Mouse (Mus musculus) embryonic facial prominence, embryonic 15.5 days (tissue): ENCODE measurements around the gene Rtn4ip1. TPM values are rescaled to one million over a fixed set of nuclear protein-coding genes. Genes with fewer than 3 reads are reported as not detected.
A peak's percentile ranks its signal among the peaks of the same experiment; 100 is the strongest.

Source experiments
- ATAC-seq: fragments of 200-750 bp; cut with Nextera tagmentation; 2 replicates; pipeline ENCODE4 v1.8.0; 2017; ENCODE audit warnings: low read depth, moderate TSS enrichment; ENCODE audit not compliant: insufficient number of reproducible peaks, low FRiP score, low TSS enrichment
- H3K27ac ChIP-seq: fragments of 300-500 bp; sonication (generic); replicated peaks from 2 replicates; pipeline ENCODE4 v1.5.1; 2015; ENCODE audit warnings: mild to moderate bottlenecking, inconsistent platforms
- H3K27me3 ChIP-seq: fragments of 300-500 bp; sonication (generic); 2 replicates; pipeline ENCODE4 v1.6.1; 2015; ENCODE audit warnings: inconsistent platforms
- H3K36me3 ChIP-seq: fragments of 300-500 bp; sonication (generic); 2 replicates; pipeline ENCODE4 v1.6.1; 2015; ENCODE audit warnings: mild to moderate bottlenecking, inconsistent platforms
- H3K4me1 ChIP-seq: fragments of 300-500 bp; sonication (generic); 2 replicates; pipeline ENCODE4 v1.6.1; 2015; ENCODE audit warnings: inconsistent platforms
- H3K4me2 ChIP-seq: fragments of 300-500 bp; sonication (generic); replicated peaks from 2 replicates; pipeline ENCODE4 v1.6.1; 2015; ENCODE audit warnings: mild to moderate bottlenecking, inconsistent platforms
- H3K4me3 ChIP-seq: fragments of 300-500 bp; sonication (generic); replicated peaks from 2 replicates; pipeline ENCODE4 v1.5.1; 2015; ENCODE audit warnings: mild to moderate bottlenecking, inconsistent platforms
- H3K9ac ChIP-seq: fragments of 300-500 bp; sonication (generic); 2 replicates; pipeline ENCODE4 v1.6.1; 2015; ENCODE audit warnings: inconsistent platforms
- H3K9me3 ChIP-seq: fragments of 300-500 bp; sonication (generic); replicated peaks from 2 replicates; pipeline ENCODE4 v1.6.1; 2016; ENCODE audit warnings: inconsistent platforms
- WGBS: fragments of 180-500 bp; shearing (Covaris S2); methylation state at CpG from one replicate; pipeline ENCODE4 v1.1.7; 2015; 5-methylcytosine and 5-hydroxymethylcytosine counted together
- polyA plus RNA-seq: library from polyadenylated mRNA; unstranded; fragments of >200 nt; fragmentation: Nextera tagmentation; extraction: Ambion mirVana; gene quantifications from 2 replicates; pipeline ENCODE4 v1.2.1, GENCODE M21; 2015

Rtn4ip1 gene
- polyA plus RNA-seq, 1 experiment from 2014 or later: 11.6 TPM

DNA sequence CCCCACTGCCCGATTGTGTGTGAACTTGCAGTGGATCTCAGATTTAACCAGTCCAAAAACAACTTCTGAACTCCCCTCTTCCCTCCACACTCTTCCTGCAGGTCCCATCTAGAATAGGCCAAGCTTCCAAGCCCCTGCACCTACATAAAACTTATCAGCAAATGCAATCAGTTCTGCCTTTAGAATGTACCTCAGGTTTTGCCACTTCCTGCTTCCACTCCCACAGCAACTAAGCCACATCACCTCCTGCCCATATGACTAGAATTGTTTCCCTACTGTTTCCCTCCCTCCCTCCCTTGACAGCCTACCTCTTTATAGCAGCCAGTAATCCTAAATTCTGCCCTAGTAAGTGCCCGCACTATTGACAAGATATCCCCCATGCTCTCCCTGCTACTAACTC is 82.3 kb downstream of the Rtn4ip1 start:
- no peaks in the 10 kb centered on the region for H3K9me3 ChIP-seq
- no peaks in the 10 kb centered on the region for H3K36me3 ChIP-seq
- no peaks in the 10 kb centered on the region for H3K27me3 ChIP-seq
- H3K4me3 ChIP-seq: no peak overlapping the region
- H3K9ac ChIP-seq: no peak overlapping the region
- H3K4me2 ChIP-seq: no peak overlapping the region
- H3K4me1 ChIP-seq: no peaks in the 10 kb centered on the region
- 94% methylated on average over 2 of the region's 2 CpGs for WGBS
- ATAC-seq: no peak
- H3K27ac ChIP-seq: no peak overlapping the region

DNA sequence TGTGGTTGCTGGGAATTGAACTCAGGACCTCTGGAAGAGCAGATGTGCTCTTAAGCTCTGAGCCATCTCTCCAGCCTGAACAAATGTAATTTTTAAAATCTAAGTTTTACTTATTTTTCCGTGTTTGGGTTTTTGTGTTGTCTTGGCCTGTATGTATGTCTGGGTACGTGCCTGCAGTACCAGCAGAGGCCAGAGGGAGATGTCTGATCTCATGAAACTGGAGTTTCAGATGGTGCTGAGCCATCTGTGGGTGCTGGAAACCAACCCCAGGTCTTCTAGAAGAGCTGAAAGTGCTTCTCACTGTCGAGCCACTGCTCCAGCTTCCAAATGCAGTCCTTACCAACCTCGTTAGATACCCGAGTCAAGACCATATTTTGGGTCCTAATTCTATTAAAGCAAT is 89.7 kb downstream of the Rtn4ip1 start:
- Histone ChIP-seq H3K9me3 (no peaks in the 10 kb centered on the region), H3K4me2 (no peak overlapping the region), H3K27ac (no peak overlapping the region), H3K4me3 (no peak overlapping the region), H3K9ac (no peak overlapping the region), H3K36me3 (no peaks in the 10 kb centered on the region), H3K4me1 (no peaks in the 10 kb centered on the region), H3K27me3 (no peaks in the 10 kb centered on the region)
- ATAC-seq: no peak
- 84% methylated on average over 5 of the region's 5 CpGs for WGBS

DNA sequence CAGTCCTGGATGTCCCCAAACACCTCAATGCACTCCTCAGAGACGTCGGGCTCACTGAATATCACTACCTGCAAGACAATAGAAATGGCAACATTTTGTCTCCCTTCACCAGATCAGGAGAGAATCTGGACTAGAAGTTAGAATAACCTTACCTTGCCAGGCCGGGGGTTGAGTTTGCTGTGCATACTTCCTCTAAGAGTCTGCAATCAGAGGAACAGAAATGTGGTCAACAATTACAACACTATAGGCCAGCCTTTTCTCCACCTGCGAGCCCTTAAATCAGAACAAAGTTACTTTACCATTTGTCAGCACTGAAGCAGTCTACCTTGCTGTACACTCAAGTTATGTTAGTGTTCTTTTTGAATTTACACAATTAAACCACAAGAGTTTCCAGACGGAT is 90.9 kb downstream of the Rtn4ip1 start:
- Histone ChIP-seq H3K4me3 (no peak overlapping the region), H3K9me3 (no peaks in the 10 kb centered on the region), H3K27me3 (no peaks in the 10 kb centered on the region), H3K4me1 (no peaks in the 10 kb centered on the region), H3K4me2 (no peak overlapping the region), H3K36me3 (no peaks in the 10 kb centered on the region), H3K27ac (no peak overlapping the region), H3K9ac (no peak overlapping the region)
- 73% methylated on average over 5 of the region's 5 CpGs for WGBS
- no peak for ATAC-seq

DNA sequence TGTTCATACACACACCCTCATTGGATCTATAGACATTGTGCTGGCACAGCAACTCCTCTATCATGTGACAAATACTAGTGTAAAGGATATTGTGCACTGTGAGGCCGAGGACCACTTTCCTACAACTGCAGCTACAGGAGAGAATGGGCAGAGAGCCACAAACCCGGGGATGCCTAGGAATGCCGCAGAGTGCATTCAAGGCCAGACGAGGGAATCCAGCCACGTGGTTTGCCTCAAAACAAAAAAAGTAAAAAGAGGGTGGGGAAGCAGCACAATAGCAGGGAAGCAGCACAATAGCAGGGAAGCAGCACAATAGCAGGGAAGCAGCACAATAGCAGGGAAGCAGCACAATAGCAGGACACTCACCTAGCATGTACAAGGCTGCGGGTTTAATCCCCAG is 91.6 kb downstream of the Rtn4ip1 start:
- no peak for ATAC-seq
- Histone ChIP-seq H3K9ac (no peak overlapping the region), H3K27me3 (no peaks in the 10 kb centered on the region), H3K36me3 (no peaks in the 10 kb centered on the region), H3K4me1 (no peaks in the 10 kb centered on the region), H3K4me3 (no peak overlapping the region), H3K9me3 (no peaks in the 10 kb centered on the region), H3K4me2 (no peak overlapping the region), H3K27ac (no peak overlapping the region)
- WGBS: 29% methylated on average over 6 of the region's 6 CpGs

DNA sequence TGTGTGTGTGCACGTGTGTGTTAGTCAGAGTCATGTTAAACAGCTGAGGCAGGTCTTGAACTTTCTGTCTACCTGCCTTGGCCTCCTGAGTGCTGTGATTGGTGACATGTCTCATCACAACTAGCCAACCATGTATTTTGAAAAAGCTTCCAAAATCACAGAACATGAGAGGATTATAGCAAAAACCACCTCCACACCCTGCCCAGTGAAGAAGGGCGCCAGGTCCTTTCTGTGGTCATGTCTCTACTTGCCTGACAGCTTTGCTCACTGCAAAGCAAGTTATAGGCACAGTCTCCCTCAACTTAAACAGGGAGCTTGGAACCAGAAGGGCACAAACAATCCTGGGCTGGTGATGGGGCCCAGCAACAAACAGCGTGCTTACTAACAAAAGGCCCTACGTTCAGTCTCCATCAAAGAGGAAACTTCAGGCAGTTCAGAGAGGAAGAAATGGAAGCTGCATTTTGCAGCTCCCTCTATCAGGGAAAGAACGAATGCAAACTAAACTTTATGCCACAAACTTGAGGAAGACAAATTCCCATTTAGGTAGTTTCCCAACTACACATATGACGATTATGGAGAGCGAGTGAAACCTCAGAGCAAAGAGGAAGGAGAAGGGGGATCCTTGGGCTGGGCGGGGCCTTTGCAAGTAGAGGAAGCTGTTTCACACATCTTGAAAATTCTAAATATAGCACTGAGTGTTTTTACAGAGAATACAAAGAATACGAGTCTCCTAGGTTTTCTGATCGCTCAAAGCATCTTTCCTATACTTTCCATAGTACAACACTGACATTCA is 94.4 kb downstream of the Rtn4ip1 start:
- Histone ChIP-seq H3K9ac (no peak overlapping the region), H3K4me2 (no peak overlapping the region), H3K27ac (no peak overlapping the region), H3K4me1 (no peaks in the 10 kb centered on the region), H3K4me3 (no peak overlapping the region), H3K27me3 (0 out of 2 replicates have a peak, but pooled peaks cover under 1% of the 10 kb centered on the region), H3K36me3 (no peaks in the 10 kb centered on the region), H3K9me3 (no peaks in the 10 kb centered on the region)
- 63% methylated on average over 10 of the region's 10 CpGs for WGBS
- no peak for ATAC-seq

DNA sequence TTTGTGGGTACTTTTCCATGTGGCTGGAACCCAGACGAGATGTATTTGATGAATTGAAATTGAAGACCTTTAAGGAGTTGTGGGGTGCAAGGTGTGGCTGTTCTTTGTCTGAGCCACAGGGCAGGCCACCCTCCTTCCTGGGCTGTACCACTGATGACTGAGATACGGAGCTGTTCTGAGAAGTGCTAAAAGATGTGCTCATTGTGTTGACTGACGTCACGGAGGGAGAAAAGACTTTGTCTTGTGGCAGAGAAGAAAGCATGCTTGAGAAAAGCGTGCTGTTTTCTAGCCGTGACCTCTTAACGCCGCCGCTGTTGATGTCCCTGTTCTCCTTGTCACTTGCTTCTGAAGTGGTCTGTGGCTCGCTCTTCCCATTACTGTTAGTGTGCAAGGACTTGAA is 95.7 kb downstream of the Rtn4ip1 start:
- no peak overlapping the region for H3K27ac ChIP-seq
- no peak overlapping the region for H3K9ac ChIP-seq
- H3K36me3 ChIP-seq: no peaks in the 10 kb centered on the region
- 79% methylated on average over 10 of the region's 10 CpGs for WGBS
- H3K4me2 ChIP-seq: no peak overlapping the region
- H3K27me3 ChIP-seq: peaks cover 11% of the 10 kb centered on the region
- H3K4me1 ChIP-seq: no peaks in the 10 kb centered on the region
- H3K9me3 ChIP-seq: no peaks in the 10 kb centered on the region
- ATAC-seq: no peak
- H3K4me3 ChIP-seq: no peak overlapping the region

DNA sequence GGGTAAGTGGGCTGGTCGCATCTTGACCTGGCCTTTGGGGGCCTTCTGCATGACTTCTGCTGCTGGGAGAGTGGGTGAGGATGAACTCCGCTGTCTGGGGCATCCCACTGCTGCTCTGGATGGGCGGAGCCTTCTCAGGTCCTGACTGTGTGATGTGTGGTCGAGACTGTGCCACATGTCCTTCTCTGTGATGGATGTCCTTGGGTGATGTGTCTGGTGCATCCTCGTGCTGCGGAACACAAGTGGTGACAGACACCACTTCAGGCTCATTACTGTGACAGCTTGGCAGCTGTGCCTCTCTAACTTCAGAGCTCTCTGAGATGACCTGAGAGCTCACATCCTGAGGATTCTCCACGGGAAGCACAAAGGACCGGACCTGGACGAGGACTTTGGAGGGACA is 96.4 kb downstream of the Rtn4ip1 start:
- no peak overlapping the region for H3K27ac ChIP-seq
- 76% methylated on average over 9 of the region's 9 CpGs for WGBS
- H3K9me3 ChIP-seq: no peaks in the 10 kb centered on the region
- H3K4me2 ChIP-seq: no peak overlapping the region
- peaks cover 2% of the 10 kb centered on the region for H3K4me1 ChIP-seq
- no peak for ATAC-seq
- no peaks in the 10 kb centered on the region for H3K36me3 ChIP-seq
- no peak overlapping the region for H3K9ac ChIP-seq
- no peak overlapping the region for H3K4me3 ChIP-seq
- H3K27me3 ChIP-seq: peaks cover 18% of the 10 kb centered on the region

DNA sequence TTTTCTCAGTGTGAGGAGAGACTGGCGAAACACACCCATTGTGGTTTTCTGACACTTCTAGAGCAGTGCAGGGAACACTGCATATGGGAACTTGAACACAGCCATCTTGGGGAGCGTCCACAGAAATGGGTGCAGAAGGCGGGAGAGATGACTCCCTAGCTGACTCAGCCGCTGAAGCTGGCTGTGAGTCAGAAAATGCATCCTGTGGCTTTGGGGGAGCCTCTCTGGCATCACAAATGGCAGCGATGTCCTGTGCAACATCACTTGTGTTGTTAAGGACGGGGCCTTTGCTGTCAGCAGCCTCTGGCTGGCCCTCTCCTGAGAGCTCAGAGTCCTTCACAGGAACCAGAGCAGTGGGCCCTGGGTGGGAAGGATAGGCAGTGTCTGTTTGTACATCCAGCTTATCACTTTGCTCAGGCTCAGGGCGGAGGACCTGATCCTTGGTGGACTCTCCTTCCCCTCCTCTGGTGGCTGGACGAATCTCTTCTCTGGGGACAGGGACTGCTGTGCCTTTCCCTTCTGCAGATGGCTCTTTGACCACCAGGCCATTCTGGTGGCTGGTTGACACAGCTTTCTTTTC is 97.0 kb downstream of the Rtn4ip1 start:
- no peaks in the 10 kb centered on the region for H3K36me3 ChIP-seq
- no peak for ATAC-seq
- H3K4me3 ChIP-seq: no peak overlapping the region
- peaks cover 24% of the 10 kb centered on the region for H3K27me3 ChIP-seq
- H3K9me3 ChIP-seq: no peaks in the 10 kb centered on the region
- H3K4me1 ChIP-seq: peaks cover 7% of the 10 kb centered on the region
- H3K4me2 ChIP-seq: no peak overlapping the region
- 74% methylated on average over 8 of the region's 8 CpGs for WGBS
- H3K9ac ChIP-seq: no peak overlapping the region
- no peak overlapping the region for H3K27ac ChIP-seq

DNA sequence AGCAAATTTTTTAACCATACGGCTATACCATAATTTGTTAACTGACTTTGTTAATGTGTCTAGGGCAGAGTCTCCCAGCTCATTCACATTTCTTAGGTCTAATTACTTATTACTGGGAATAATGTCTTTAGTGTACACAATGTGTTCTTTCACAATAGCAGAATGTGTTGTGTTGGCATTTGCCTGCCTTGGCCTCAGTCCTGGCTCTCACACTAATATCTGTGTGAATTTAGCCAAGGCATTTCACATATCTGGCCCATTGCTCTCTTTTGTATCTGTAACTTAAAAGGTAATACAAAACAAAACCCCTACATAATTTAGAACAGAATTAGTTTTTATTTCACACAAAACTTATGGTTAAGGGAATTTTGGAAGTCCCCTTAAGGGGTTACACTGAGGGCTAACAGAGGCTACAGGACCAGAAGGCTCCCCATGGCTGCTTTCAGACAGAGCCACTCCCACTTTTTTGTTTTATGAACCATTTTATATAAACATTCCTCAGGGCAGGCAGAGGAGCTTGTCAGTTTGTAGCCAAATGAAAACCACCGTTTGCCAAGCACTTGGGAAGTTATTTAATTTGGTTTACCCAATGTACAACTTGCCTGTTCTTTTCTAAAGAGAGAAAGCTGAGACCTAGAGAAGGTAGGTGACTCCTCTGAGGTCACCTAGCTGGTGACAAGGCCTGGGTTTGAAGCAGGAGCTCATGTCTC is 98.7 kb downstream of the Rtn4ip1 start:
- Histone ChIP-seq H3K4me1 (peaks cover 22% of the 10 kb centered on the region), H3K27me3 (peaks cover 41% of the 10 kb centered on the region), H3K4me2 (no peak overlapping the region), H3K27ac (no peak overlapping the region), H3K36me3 (no peaks in the 10 kb centered on the region), H3K9ac (no peak overlapping the region), H3K4me3 (no peak overlapping the region), H3K9me3 (no peaks in the 10 kb centered on the region)
- ATAC-seq: no peak
- WGBS: 33% methylated on average over 2 of the region's 2 CpGs

DNA sequence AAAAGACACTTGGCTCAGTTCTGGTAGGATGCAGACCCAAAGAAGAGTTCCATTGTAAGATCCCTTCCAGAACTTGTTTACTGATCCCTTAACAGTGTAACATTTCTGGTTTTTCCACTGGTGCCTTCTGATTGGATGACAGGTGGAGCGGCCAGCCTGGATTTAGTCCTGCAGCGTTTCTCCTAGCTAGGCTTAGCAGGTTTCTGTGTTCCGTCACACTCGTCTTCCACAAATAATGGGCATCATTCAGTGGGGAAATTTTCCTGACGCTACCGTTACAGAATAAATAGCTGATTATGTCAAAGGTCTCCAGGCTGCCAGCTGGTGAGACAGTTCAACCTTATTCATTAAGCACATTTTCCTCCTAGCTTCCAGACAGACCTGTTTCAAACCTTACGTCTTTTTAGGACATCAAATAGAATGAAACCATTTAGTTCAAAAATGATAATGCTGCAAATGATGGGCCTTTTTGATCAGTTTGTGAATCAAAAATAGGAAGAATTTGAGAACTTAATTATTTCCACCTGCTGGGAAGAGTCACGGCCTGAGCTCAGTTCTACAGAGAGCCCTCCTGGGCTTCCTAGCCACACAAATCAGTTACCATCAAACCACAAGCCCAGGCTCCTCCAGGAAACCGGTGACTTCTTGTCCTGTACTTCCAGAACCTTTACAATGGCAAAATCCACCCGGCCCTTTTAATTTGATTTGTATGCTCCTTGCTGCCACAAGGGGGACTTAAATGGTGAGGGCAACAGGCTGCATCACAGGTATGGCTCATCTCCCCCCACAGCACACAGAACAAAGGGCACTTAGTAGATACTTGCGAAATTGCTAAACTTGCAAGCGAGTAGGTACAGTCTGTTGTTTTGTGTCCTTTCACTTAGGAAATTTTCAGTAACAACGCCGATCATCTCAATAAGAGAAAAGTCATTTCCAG is 100.7 kb downstream of the Rtn4ip1 start:
- no peak for ATAC-seq
- peak overlapping the region; percentile 76; the same call in 1 of the 2 replicates for H3K4me2 ChIP-seq
- peaks cover 56% of the 10 kb centered on the region for H3K27me3 ChIP-seq
- H3K27ac ChIP-seq: no peak overlapping the region
- no peak overlapping the region for H3K9ac ChIP-seq
- WGBS: 13% methylated on average over 14 of the region's 14 CpGs
- H3K4me1 ChIP-seq: peaks cover 28% of the 10 kb centered on the region
- no peaks in the 10 kb centered on the region for H3K9me3 ChIP-seq
- H3K4me3 ChIP-seq: peak overlapping the region; percentile 66
- no peaks in the 10 kb centered on the region for H3K36me3 ChIP-seq
